Comparison of ENCODE assay signal across 21 mouse cellular contexts in the genomic region with DNA sequence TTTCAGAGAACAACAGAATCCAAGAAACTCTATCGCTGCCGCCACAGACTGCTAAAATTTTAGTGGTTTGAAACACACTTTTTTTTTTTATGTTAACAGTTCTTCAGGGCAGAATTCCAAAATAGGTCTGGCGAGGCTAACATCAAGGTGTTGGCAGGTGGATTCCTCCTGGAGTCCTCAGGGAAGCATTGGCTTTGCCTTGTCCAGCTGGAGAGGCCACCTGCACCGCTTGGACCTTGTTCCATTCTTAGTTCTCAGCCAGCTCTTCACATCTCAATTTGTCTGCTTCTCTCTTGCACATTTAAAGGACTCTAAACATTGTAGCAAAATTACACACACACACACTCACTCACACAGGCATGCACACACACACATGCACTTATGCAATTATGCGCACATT.
A peak's percentile ranks its signal among the peaks of the same experiment; 100 is the strongest.
DNase-seq lines count a peak whose midpoint lies in the region; ATAC-seq and TF ChIP-seq lines count a peak whose summit lies in the region.
"Had no signal": no experiment of that assay in that cellular context is flagged by ENCODE, and none has a peak within 500 bp of the region (broad histone marks: within the 10 kb centered on the region; RNA-seq: fewer than 3 reads in every experiment).

No protein-coding gene starts in this region.

- H3K36me3 ChIP-seq in kidney, adult 2 months (ENCODE audit: control insufficient read depth, insufficient read depth, low read length): no peaks in the 10 kb centered on the region
- H3K36me3 ChIP-seq: embryonic facial prominence, embryonic 12.5 days; forebrain, embryonic 12.5 days; G1E; hindbrain, embryonic 15.5 days had no signal

- no peaks in the 10 kb centered on the region for H3K27me3 ChIP-seq in kidney, adult 2 months (replicated peaks; ENCODE audit: control insufficient read depth, insufficient read depth, low read length)
- H3K27me3 ChIP-seq: embryonic facial prominence, embryonic 12.5 days; forebrain, embryonic 12.5 days; hindbrain, embryonic 15.5 days had no signal

- WGBS in kidney, adult 2 months: 85% methylated on average over 5 of the region's 5 CpGs

- no peak for DNase-seq in cerebellum, postnatal 4 days (ENCODE audit: low spot score in 2 of 2)
- peak; percentile 71 for DNase-seq in cerebellum, adult 11-12 months
- peak; percentile 77 for DNase-seq in cerebellum, adult 9-10 months
- peak; percentile 76 to 80 for DNase-seq in cerebellum, postnatal 25 days
- DNase-seq in left cerebral cortex, postnatal 10 days (ENCODE audit: extremely low spot score in 1 of 2, low spot score in 2 of 2): no peak
- no peak for DNase-seq in kidney, postnatal 4 days
- DNase-seq in kidney, adult 2 months: no peak
- DNase-seq: adrenal gland, adult 8-10 months; adrenal gland, postnatal 36 days; B cell, adult 2 months; gastrocnemius, postnatal 36 days; heart, adult 11 months; heart, postnatal 36 days; kidney, adult 8-10 months had no signal

- H3K4me3 ChIP-seq in kidney, adult 2 months (ENCODE audit: insufficient read depth, low read depth, low read length): no peak overlapping the region
- H3K4me3 ChIP-seq: embryonic facial prominence, embryonic 12.5 days; forebrain, embryonic 12.5 days; hindbrain, embryonic 15.5 days had no signal

- no peak for TF ChIP-seq POLR2A in kidney, adult 2 months (IDR thresholded peaks at IDR 0.05; ENCODE audit: low read depth, low read length)

- peak; percentile 90 for ATAC-seq in cerebellum, adult (ENCODE audit: insufficient number of reproducible peaks, low FRiP score, low TSS enrichment)
- ATAC-seq: CD4-positive, CD25-positive, alpha-beta regulatory T cell, adult 4 months; intestine, embryonic 16.5 days had no signal

- no peak for TF ChIP-seq CTCF in kidney, adult 2 months (conservative IDR thresholded peaks at IDR 0.05; ENCODE audit: insufficient read depth, insufficient read length, low read depth, low read length)

- H3K4me1 ChIP-seq in kidney, adult 2 months (ENCODE audit: control insufficient read depth, insufficient read depth, low read length): no peaks in the 10 kb centered on the region
- H3K4me1 ChIP-seq: embryonic facial prominence, embryonic 12.5 days; forebrain, embryonic 12.5 days had no signal

- no peak overlapping the region for H3K27ac ChIP-seq in kidney, adult 2 months (ENCODE audit: insufficient read depth, low read depth, low read length)
- H3K27ac ChIP-seq: embryonic facial prominence, embryonic 12.5 days; forebrain, embryonic 12.5 days; hindbrain, embryonic 15.5 days had no signal

- intact Hi-C loops in left cerebral cortex, postnatal 10 days (cut with DNase I): no loop called here

Comparison
In these comparisons a context has a peak if more than half of its experiments do, and no peak if none do; other contexts are left out.
1. DNase-seq: peak in cerebellum, adult 11-12 months (single experiment), cerebellum, adult 9-10 months (single experiment) and cerebellum, postnatal 25 days (2 of 2); none in cerebellum, postnatal 4 days (0 of 2), left cerebral cortex, postnatal 10 days (0 of 2), kidney, postnatal 4 days (0 of 2) and kidney, adult 2 months (single experiment).